In genomic region chr16:32682194-32682593, GRCm38 (mm10) we compare ENCODE assay signal across 8 mouse cellular contexts. TPM values are rescaled to one million over a fixed set of nuclear protein-coding genes. Genes with fewer than 3 reads are reported as not detected.
DNase-seq lines count a peak whose midpoint lies in the region; ATAC-seq and TF ChIP-seq lines count a peak whose summit lies in the region.

No protein-coding gene starts in this region.

- no peak overlapping the region for H3K9ac ChIP-seq in heart, embryonic 11.5 days (ENCODE audit: low read depth, low read length)

- H3K4me1 ChIP-seq in heart, embryonic 11.5 days (ENCODE audit: control insufficient read depth, insufficient read depth, low read length) = peaks cover 4% of the 10 kb centered on the region; the same call in 1 of the 2 replicates
- H3K4me1 ChIP-seq in embryonic fibroblast, embryonic 13.5 days (ENCODE audit: control insufficient read depth, insufficient read depth, low read length) = peaks cover 5% of the 10 kb centered on the region; the same call in 1 of the 2 replicates

- H3K36me3 ChIP-seq in heart, embryonic 11.5 days (ENCODE audit: control insufficient read depth, insufficient read depth, low read length) = peaks cover 14% of the 10 kb centered on the region
- H3K36me3 ChIP-seq in C2C12 (ENCODE audit: control insufficient read depth, insufficient read depth) = peaks cover 40% of the 10 kb centered on the region

- DNase-seq in heart, adult 18-20 months = peak; percentile 77 to 92
- DNase-seq in adrenal gland, postnatal 25 days = peak; percentile 68
- DNase-seq in kidney, adult 9 months = peak; percentile 86
- DNase-seq in lung, postnatal 10 days = peak; percentile 89
- peak; percentile 61 to 74 for DNase-seq in spleen, postnatal 36 days (ENCODE audit: low spot score in 2 of 2)

- no peak for TF ChIP-seq POLR2A in embryonic fibroblast, embryonic 13.5 days (IDR thresholded peaks at IDR 0.05; ENCODE audit: low read depth, low read length)

- H3K9me3 ChIP-seq in heart, embryonic 11.5 days (replicated peaks; ENCODE audit: control insufficient read depth, low read length) = no peaks in the 10 kb centered on the region

- no peak overlapping the region for H3K4me3 ChIP-seq in heart, embryonic 11.5 days (ENCODE audit: low read depth, low read length)
- H3K4me3 ChIP-seq in C2C12 (ENCODE audit: insufficient read depth, poor library complexity, severe bottlenecking) = no peak overlapping the region
- H3K4me3 ChIP-seq in embryonic fibroblast, embryonic 13.5 days (ENCODE audit: insufficient read depth, low read length) = no peak overlapping the region

- H3K79me2 ChIP-seq in C2C12 (ENCODE audit: control insufficient read depth, insufficient read depth) = no peaks in the 10 kb centered on the region

- TF ChIP-seq CTCF in C2C12 (IDR thresholded peaks at IDR 0.05; ENCODE audit: control insufficient read depth, insufficient read depth, insufficient read length) = peak; percentile 62
- peak; percentile 74; the same call in 1 of the 2 replicates for TF ChIP-seq CTCF in embryonic fibroblast, embryonic 13.5 days (IDR thresholded peaks at IDR 0.05; ENCODE audit: borderline replicate concordance, insufficient read depth, low read length)

- no peak for ATAC-seq in heart, embryonic 11.5 days (replicated peaks; ENCODE audit: insufficient number of reproducible peaks, low FRiP score, low TSS enrichment)

- no peak overlapping the region for H3K27ac ChIP-seq in heart, embryonic 11.5 days (ENCODE audit: low read depth, low read length)
- H3K27ac ChIP-seq in embryonic fibroblast, embryonic 13.5 days (ENCODE audit: insufficient read depth, low read length) = no peak overlapping the region

- no peaks in the 10 kb centered on the region for H3K79me3 ChIP-seq in C2C12 (ENCODE audit: low read depth)

- H3K4me2 ChIP-seq in heart, embryonic 11.5 days = no peak overlapping the region

- no peaks in the 10 kb centered on the region for H3K27me3 ChIP-seq in heart, embryonic 11.5 days (ENCODE audit: control insufficient read depth, insufficient read depth, low read length)
- H3K27me3 ChIP-seq in C2C12 (ENCODE audit: control insufficient read depth, insufficient read depth, insufficient read length) = no peaks in the 10 kb centered on the region

- no peak overlapping the region for H3ac ChIP-seq in C2C12 (ENCODE audit: control insufficient read depth, insufficient read length, low read depth)

- 31% methylated on average over 5 of the region's 5 CpGs for WGBS in heart, embryonic 11.5 days (ENCODE audit: insufficient replicate concordance)

TF ChIP-seq in C2C12, 6 proteins besides CTCF, POLR2A, EP300 and RAD21:
- TF ChIP-seq FOSL1 (IDR thresholded peaks at IDR 0.05; ENCODE audit: insufficient read depth, low read length, poor library complexity, severe bottlenecking) (no peak), MYOG (IDR thresholded peaks at IDR 0.05; ENCODE audit: control insufficient read depth, extremely low read depth, insufficient read length) (no peak), MAX (IDR thresholded peaks at IDR 0.05) (no peak), USF1 (IDR thresholded peaks at IDR 0.05; ENCODE audit: low read depth) (no peak), MYOD1 (IDR thresholded peaks at IDR 0.05; ENCODE audit: control insufficient read depth, insufficient read length, low read depth) (no peak), CEBPB (IDR thresholded peaks at IDR 0.05; ENCODE audit: low read depth) (no peak)

RNA-seq across cellular contexts. Expression of gene Tnk2, which starts 38.5 kb away (rescaled TPM):
- total RNA-seq in heart, adult 18-20 months (2021) = 10 to 100 TPM; 20.5 to 22.0 TPM
- 6.9 and 7.8 TPM in 2 replicates for polyA plus RNA-seq in heart, embryonic 11.5 days (2014; fragmentation: Nextera tagmentation; extraction: Ambion mirVana)
- polyA plus RNA-seq in C2C12 (2012; fragmentation: generic; extraction: Trizol) = 78.4 TPM
- 34.8 and 52.2 TPM in 2 replicates for total RNA-seq in adrenal gland, postnatal 25 days (2021)
- polyA plus RNA-seq in embryonic fibroblast, embryonic 13.5 days (2011; ENCODE audit: insufficient read length, low read depth, missing spikeins) = 92.4 and 144 TPM in 2 replicates

RNA-seq across cellular contexts. Expression of gene Muc4, which starts 53.5 kb away (rescaled TPM):
- under 1 TPM; 0.35 to 0.44 TPM for total RNA-seq in heart, adult 18-20 months (2021)
- polyA plus RNA-seq in heart, embryonic 11.5 days (2014; fragmentation: Nextera tagmentation; extraction: Ambion mirVana) = 0.13 and 0.44 TPM in 2 replicates
- 0.01 TPM for polyA plus RNA-seq in C2C12 (2012; fragmentation: generic; extraction: Trizol)
- not detected in 2 replicates for total RNA-seq in adrenal gland, postnatal 25 days (2021)
- polyA plus RNA-seq in embryonic fibroblast, embryonic 13.5 days (2011; ENCODE audit: insufficient read length, low read depth, missing spikeins) = not detected in 2 replicates
